Mouse (Mus musculus) heart, adult 2 months (tissue): ENCODE data around the gene Tmem170.

Source experiments
- CTCF ChIP-seq: fragments of 200-600 bp; IDR thresholded peaks from 2 replicates; pipeline ENCODE4 v1.8.1; 2022; ENCODE audit warnings: antibody characterized with exemption, mild to moderate bottlenecking, moderate library complexity
- EP300 ChIP-seq: fragments of 200-500 bp; IDR thresholded peaks from 2 replicates; pipeline ENCODE4 v1.6.1; 2011; ENCODE audit warnings: low read depth, low read length, control low read depth; ENCODE audit not compliant: insufficient read depth

GRCm38 (mm10) chr8:111828595-111828994 is 48.0 kb downstream of the Tmem170 start:
- TF ChIP-seq CTCF (no peak), EP300 (no peak)
